Mouse (Mus musculus) stomach, embryonic 14.5 days (tissue): ENCODE results near the gene Arfgef3. TPM values are rescaled to one million over a fixed set of nuclear protein-coding genes. Genes with fewer than 3 reads are reported as not detected.

Experiments
- ATAC-seq: fragments of 200-750 bp; cut with Nextera tagmentation; 2 replicates; pipeline ENCODE4 v1.8.0; 2017; ENCODE audit warnings: low read depth, moderate TSS enrichment; ENCODE audit not compliant: insufficient number of reproducible peaks, insufficient read depth, low FRiP score
- H3K27ac ChIP-seq: fragments of 300-500 bp; sonication (generic); 2 replicates; pipeline ENCODE4 v1.5.1; 2014; ENCODE audit warnings: mild to moderate bottlenecking, low read length, moderate library complexity, mixed read lengths
- H3K27me3 ChIP-seq: fragments of 300-500 bp; sonication (generic); 2 replicates; pipeline ENCODE4 v1.6.1; 2014; ENCODE audit warnings: low read length, control low read depth, mixed read lengths; ENCODE audit not compliant: control insufficient read depth, insufficient read depth
- H3K36me3 ChIP-seq: fragments of 300-500 bp; sonication (generic); 2 replicates; pipeline ENCODE4 v1.6.1; 2014; ENCODE audit warnings: mild to moderate bottlenecking, control low read depth, low read length, moderate library complexity, mixed read lengths; ENCODE audit not compliant: control insufficient read depth, insufficient read depth
- H3K4me1 ChIP-seq: fragments of 300-500 bp; sonication (generic); 2 replicates; pipeline ENCODE4 v1.6.1; 2014; ENCODE audit warnings: low read length, control low read depth, mixed read lengths; ENCODE audit not compliant: control insufficient read depth, insufficient read depth
- H3K4me2 ChIP-seq: fragments of 300-500 bp; sonication (generic); replicated peaks from 2 replicates; pipeline ENCODE4 v1.6.1; 2014; ENCODE audit warnings: low read depth, low read length, control low read depth
- H3K4me3 ChIP-seq: fragments of 300-500 bp; sonication (generic); 2 replicates; pipeline ENCODE4 v1.5.1; 2014; ENCODE audit warnings: low read depth, low read length, control low read depth
- H3K9ac ChIP-seq: fragments of 300-500 bp; sonication (generic); replicated peaks from 2 replicates; pipeline ENCODE4 v1.6.1; 2014; ENCODE audit warnings: low read depth, mild to moderate bottlenecking, control low read depth, low read length, moderate library complexity, mixed read lengths
- H3K9me3 ChIP-seq: fragments of 300-500 bp; sonication (generic); 2 replicates; pipeline ENCODE4 v1.6.1; 2016; ENCODE audit warnings: low read depth, low read length, control low read depth; ENCODE audit not compliant: control insufficient read depth
- WGBS: fragments of 180-500 bp; shearing (Covaris S2); extraction: QIAGEN DNeasy Blood & Tissue Kit; methylation state at CpG from one replicate; pipeline ENCODE4 v1.1.7; 2014; 5-methylcytosine and 5-hydroxymethylcytosine counted together
- polyA plus RNA-seq: library from polyadenylated mRNA; unstranded; fragments of >200 nt; fragmentation: Nextera tagmentation; extraction: Ambion mirVana; gene quantifications from 2 replicates; pipeline ENCODE4 v1.2.1, GENCODE M21; 2014

The Arfgef3 gene
- polyA plus RNA-seq, 1 experiment from 2014 or later, result 3.2 TPM

DNA sequence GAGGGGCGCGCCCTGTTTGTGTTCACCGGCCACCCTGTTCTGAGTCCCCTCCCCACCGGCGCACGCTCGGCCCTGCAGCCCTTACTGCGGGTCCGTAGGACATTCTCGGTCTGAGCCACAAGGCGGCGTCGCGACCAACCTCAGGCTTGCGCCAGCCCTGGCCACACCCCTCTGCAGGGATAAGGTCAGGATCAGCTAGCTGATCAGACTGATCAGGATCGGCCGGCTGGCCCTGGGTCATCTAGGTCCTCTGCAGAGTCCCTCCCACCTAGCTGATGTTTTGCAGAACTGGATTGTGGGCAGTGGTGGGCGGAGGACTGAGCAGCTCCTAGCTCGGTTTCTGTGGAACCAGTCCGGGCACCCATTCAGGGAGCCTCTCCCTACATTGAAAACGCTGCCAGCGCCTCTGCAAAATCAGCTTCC lies 197.9 kb downstream of the Arfgef3 start, which contains the start of gene Hebp2:
TSS of gene Hebp2 (minus strand) at position 264 of the 423 bp plus-strand sequence.
- Histone ChIP-seq H3K4me3 (peak within 1 kb of the TSS; percentile 57), H3K4me2 (peak within 1 kb of the TSS; percentile 85), H3K27me3 (no peaks in the 10 kb centered on the region), H3K36me3 (no peaks in the 10 kb centered on the region; the same call in 1 of the 2 replicates), H3K9ac (peak within 1 kb of the TSS; percentile 65), H3K9me3 (no peaks in the 10 kb centered on the region), H3K4me1 (no peaks in the 10 kb centered on the region), H3K27ac (peak within 1 kb of the TSS; percentile 66)
- WGBS, result under 1% methylated on average over 22 of the region's 22 CpGs
- ATAC-seq, result peak; percentile 87

- H3K4me2 ChIP-seq, result peak overlapping the region; percentile 85
- no peaks in the 10 kb centered on the region for H3K4me1 ChIP-seq
- no peaks in the 10 kb centered on the region for H3K9me3 ChIP-seq
- 8% methylated on average over 13 of the region's 13 CpGs for WGBS
- H3K9ac ChIP-seq, result peak overlapping the region; percentile 65
- ATAC-seq, result no peak
- no peaks in the 10 kb centered on the region for H3K27me3 ChIP-seq
- peak overlapping the region; percentile 57 for H3K4me3 ChIP-seq
- no peaks in the 10 kb centered on the region; the same call in 1 of the 2 replicates for H3K36me3 ChIP-seq
- peak overlapping the region; percentile 63; the same call in 1 of the 2 replicates for H3K27ac ChIP-seq
Measured at GRCm38 (mm10) chr10:18545309-18545708, 198.4 kb downstream of the Arfgef3 start.

GRCm38 (mm10) chr10:18536889-18537288 lies 206.9 kb downstream of the Arfgef3 start:
- H3K36me3 ChIP-seq, result peaks cover 1% of the 10 kb centered on the region; the same call in 1 of the 2 replicates
- no peaks in the 10 kb centered on the region for H3K9me3 ChIP-seq
- no peak overlapping the region for H3K4me2 ChIP-seq
- no peaks in the 10 kb centered on the region for H3K27me3 ChIP-seq
- no peaks in the 10 kb centered on the region for H3K4me1 ChIP-seq
- 92% methylated on average over 2 of the region's 2 CpGs for WGBS
- H3K9ac ChIP-seq, result no peak overlapping the region
- no peak overlapping the region for H3K4me3 ChIP-seq
- ATAC-seq, result no peak
- no peak overlapping the region for H3K27ac ChIP-seq

GRCm38 (mm10) chr10:18532293-18532692 lies 211.5 kb downstream of the Arfgef3 start:
- 60% methylated on average over 8 of the region's 8 CpGs for WGBS
- Histone ChIP-seq H3K27ac (no peak overlapping the region), H3K4me2 (no peak overlapping the region), H3K4me3 (no peak overlapping the region), H3K36me3 (peaks cover 7% of the 10 kb centered on the region; the same call in 1 of the 2 replicates), H3K4me1 (no peaks in the 10 kb centered on the region), H3K9ac (no peak overlapping the region), H3K27me3 (no peaks in the 10 kb centered on the region), H3K9me3 (no peaks in the 10 kb centered on the region)
- ATAC-seq, result no peak

Other genes with a start within 250 kb of the Arfgef3 start
- 32.1 and 35.4 TPM in 2 replicates for gene Hebp2, start 197.9 kb downstream of the Arfgef3 start, polyA plus RNA-seq
- gene Gm4922, start 42.8 kb upstream of the Arfgef3 start, polyA plus RNA-seq, result not detected in 2 replicates
- gene Perp, start 101.1 kb upstream of the Arfgef3 start, polyA plus RNA-seq, result 195 and 211 TPM in 2 replicates